Mouse (Mus musculus) myocyte (in vitro differentiated cells): ENCODE results near the gene 1810010H24Rik.

Source experiments
- POLR2A ChIP-seq: IDR thresholded peaks from one replicate; pipeline ENCODE4 v1.6.1; 2011; ENCODE audit warnings: low read depth, mild to moderate bottlenecking, control low read depth, moderate library complexity; ENCODE audit not compliant: insufficient read length
- TCF12 ChIP-seq: IDR thresholded peaks from one replicate; pipeline ENCODE4 v1.6.1; 2011; ENCODE audit warnings: mild to moderate bottlenecking, control low read depth; ENCODE audit not compliant: poor library complexity, insufficient read depth, severe bottlenecking
- USF1 ChIP-seq: IDR thresholded peaks from one replicate; pipeline ENCODE4 v1.6.1; 2011; ENCODE audit warnings: low read depth, mild to moderate bottlenecking, control low read depth, moderate library complexity

DNA sequence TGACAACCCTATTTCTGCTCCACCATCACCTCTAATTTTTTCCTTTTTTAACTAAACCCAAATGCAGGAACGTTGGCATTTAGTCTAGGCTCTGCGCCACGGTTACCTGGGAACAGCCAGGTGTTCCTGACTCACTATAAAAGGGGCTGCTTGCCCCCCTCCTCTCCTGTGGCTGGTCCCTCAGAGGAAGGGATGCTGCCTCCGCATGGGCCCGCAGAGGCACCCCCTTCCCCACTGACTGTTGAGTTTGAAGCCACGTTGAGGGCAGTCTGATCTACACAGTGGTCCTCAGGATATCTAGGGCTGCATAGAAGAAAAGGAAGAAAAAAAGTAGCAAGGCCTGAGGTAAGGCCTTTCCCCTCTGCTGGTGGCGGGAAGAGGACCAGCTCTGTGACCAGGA, 14.3 kb upstream of the 1810010H24Rik start:
- TF ChIP-seq TCF12 (no peak), POLR2A (no peak), USF1 (no peak)
